Mouse (Mus musculus) spleen, postnatal 36 days (tissue): ENCODE data around the gene Dnajc7.
"Not testable (repeated sequence)": the region's sequence is repeated elsewhere in the genome, so short reads cannot be mapped to it uniquely, and the experiment has no call there.

Source experiments
- DNase-seq, 2 experiments: peaks; one replicate each; pipeline ENCODE4 v3.0.0; 2022; ENCODE audit warnings: low spot score in 2 of 2, mixed read lengths in 1 of 2

Dnajc7 gene

GRCm38 (mm10) chr11:100616836-100617235 is 3.1 kb downstream of the Dnajc7 start:
- DNase-seq: not testable (repeated sequence)

- no peak for DNase-seq
Observed at GRCm38 (mm10) chr11:100616332-100616731, 3.6 kb downstream of the Dnajc7 start.

- no peak for DNase-seq
Observed at GRCm38 (mm10) chr11:100613241-100613640, 6.7 kb downstream of the Dnajc7 start.

- DNase-seq: no peak
Observed at GRCm38 (mm10) chr11:100611627-100612026, 8.3 kb downstream of the Dnajc7 start.

GRCm38 (mm10) chr11:100609997-100610680 is 9.8 kb downstream of the Dnajc7 start:
- no peak for DNase-seq

- no peak for DNase-seq
Observed at GRCm38 (mm10) chr11:100609355-100609996, 10.5 kb downstream of the Dnajc7 start.

GRCm38 (mm10) chr11:100608796-100609195 is 11.2 kb downstream of the Dnajc7 start:
- DNase-seq: peak in 1 of 2 experiments; percentile 17

- DNase-seq: no peak
Observed at GRCm38 (mm10) chr11:100607121-100607520, 12.8 kb downstream of the Dnajc7 start.

GRCm38 (mm10) chr11:100605451-100605850 is 14.5 kb downstream of the Dnajc7 start:
- no peak for DNase-seq

- no peak for DNase-seq
Observed at GRCm38 (mm10) chr11:100604321-100605005, 15.5 kb downstream of the Dnajc7 start.

- no peak for DNase-seq
Observed at GRCm38 (mm10) chr11:100603813-100604212, 16.2 kb downstream of the Dnajc7 start.

- no peak for DNase-seq
Observed at GRCm38 (mm10) chr11:100603155-100603554, 16.8 kb downstream of the Dnajc7 start.

- DNase-seq: no peak
Observed at GRCm38 (mm10) chr11:100601372-100601771, 18.6 kb downstream of the Dnajc7 start.

- peak; percentile 79 to 81 for DNase-seq
Observed at GRCm38 (mm10) chr11:100598074-100598473, 21.9 kb downstream of the Dnajc7 start.

GRCm38 (mm10) chr11:100595533-100595932 is 24.4 kb downstream of the Dnajc7 start:
- no peak for DNase-seq

- DNase-seq: no peak
Observed at GRCm38 (mm10) chr11:100594608-100595007, 25.4 kb downstream of the Dnajc7 start.

- DNase-seq: no peak
Observed at GRCm38 (mm10) chr11:100592346-100593046, 27.5 kb downstream of the Dnajc7 start.

GRCm38 (mm10) chr11:100588462-100588861 is 31.5 kb downstream of the Dnajc7 start:
- DNase-seq: no peak

- no peak for DNase-seq
Observed at GRCm38 (mm10) chr11:100585148-100585547, 34.8 kb downstream of the Dnajc7 start.

- peak; percentile 68 for DNase-seq
Observed at GRCm38 (mm10) chr11:100584561-100584961, 35.4 kb downstream of the Dnajc7 start.

GRCm38 (mm10) chr11:100582836-100583235 is 37.1 kb downstream of the Dnajc7 start:
- no peak for DNase-seq

GRCm38 (mm10) chr11:100582413-100582812 is 37.6 kb downstream of the Dnajc7 start:
- not testable (repeated sequence) for DNase-seq
